Mouse (Mus musculus): Measurements from ENCODE around the gene C1qtnf5. TPM values are rescaled to one million over a fixed set of nuclear protein-coding genes. Genes with fewer than 3 reads are reported as not detected.

The C1qtnf5 gene
- polyA plus RNA-seq, 1 experiment = 29.1 TPM

GRCm38 (mm10) chr9:44095781-44096180 lies 11.3 kb upstream of the C1qtnf5 start:
- H3K4me1 ChIP-seq (ENCODE audit: control insufficient read depth, insufficient read depth, low read length) = peaks cover 22% of the 10 kb centered on the region
- 75% methylated on average over 9 of the region's 9 CpGs for WGBS
- no peak overlapping the region for H3K27ac ChIP-seq (ENCODE audit: insufficient read depth, low read length)
- no peak for DNase-seq
- no peaks in the 10 kb centered on the region for H3K27me3 ChIP-seq (ENCODE audit: control insufficient read depth, insufficient read depth, low read length)
- TF ChIP-seq CTCF (IDR thresholded peaks at IDR 0.05; ENCODE audit: borderline replicate concordance, insufficient read depth, low read depth, low read length) (no peak), POLR2A (IDR thresholded peaks at IDR 0.05; ENCODE audit: borderline replicate concordance, insufficient read depth, low read length) (no peak)
- no peak overlapping the region for H3K4me3 ChIP-seq (replicated peaks; ENCODE audit: insufficient read depth, low read depth, low read length)

- Histone ChIP-seq H3K4me3 (replicated peaks; ENCODE audit: insufficient read depth, low read depth, low read length) (no peak overlapping the region), H3K27ac (ENCODE audit: insufficient read depth, low read length) (no peak overlapping the region; the same call in 1 of the 2 replicates), H3K4me1 (ENCODE audit: control insufficient read depth, insufficient read depth, low read length) (peaks cover 22% of the 10 kb centered on the region), H3K27me3 (ENCODE audit: control insufficient read depth, insufficient read depth, low read length) (no peaks in the 10 kb centered on the region)
- no peak for TF ChIP-seq CTCF (IDR thresholded peaks at IDR 0.05; ENCODE audit: borderline replicate concordance, insufficient read depth, low read depth, low read length)
- no peak for TF ChIP-seq POLR2A (IDR thresholded peaks at IDR 0.05; ENCODE audit: borderline replicate concordance, insufficient read depth, low read length)
- 28% methylated on average over 9 of the region's 9 CpGs for WGBS
- DNase-seq = no peak
Observed at GRCm38 (mm10) chr9:44096536-44096935, 10.5 kb upstream of the C1qtnf5 start.

- DNase-seq = no peak
- TF ChIP-seq POLR2A (IDR thresholded peaks at IDR 0.05; ENCODE audit: borderline replicate concordance, insufficient read depth, low read length) (no peak), CTCF (IDR thresholded peaks at IDR 0.05; ENCODE audit: borderline replicate concordance, insufficient read depth, low read depth, low read length) (no peak)
- 73% methylated on average over 9 of the region's 9 CpGs for WGBS
- Histone ChIP-seq H3K27me3 (ENCODE audit: control insufficient read depth, insufficient read depth, low read length) (no peaks in the 10 kb centered on the region), H3K27ac (ENCODE audit: insufficient read depth, low read length) (no peak within 1 kb of the TSS), H3K4me3 (replicated peaks; ENCODE audit: insufficient read depth, low read depth, low read length) (no peak within 1 kb of the TSS), H3K4me1 (ENCODE audit: control insufficient read depth, insufficient read depth, low read length) (peaks cover 19% of the 10 kb centered on the region)
Observed at GRCm38 (mm10) chr9:44101490-44101889, 5.6 kb upstream of the C1qtnf5 start, which contains the start of gene Mfrp. Mfrp (plus strand) TSS chr9:44101729.

GRCm38 (mm10) chr9:44104881-44105280 lies 2.2 kb upstream of the C1qtnf5 start:
- Histone ChIP-seq H3K27ac (ENCODE audit: insufficient read depth, low read length) (no peak overlapping the region), H3K4me1 (ENCODE audit: control insufficient read depth, insufficient read depth, low read length) (peaks cover 40% of the 10 kb centered on the region), H3K4me3 (replicated peaks; ENCODE audit: insufficient read depth, low read depth, low read length) (no peak overlapping the region), H3K27me3 (ENCODE audit: control insufficient read depth, insufficient read depth, low read length) (no peaks in the 10 kb centered on the region)
- no peak for TF ChIP-seq CTCF (IDR thresholded peaks at IDR 0.05; ENCODE audit: borderline replicate concordance, insufficient read depth, low read depth, low read length)
- no peak for TF ChIP-seq POLR2A (IDR thresholded peaks at IDR 0.05; ENCODE audit: borderline replicate concordance, insufficient read depth, low read length)
- WGBS = 65% methylated on average over 7 of the region's 7 CpGs
- no peak for DNase-seq

- WGBS = 81% methylated on average over 10 of the region's 10 CpGs
- H3K4me1 ChIP-seq (ENCODE audit: control insufficient read depth, insufficient read depth, low read length) = peaks cover 40% of the 10 kb centered on the region
- H3K27me3 ChIP-seq (ENCODE audit: control insufficient read depth, insufficient read depth, low read length) = no peaks in the 10 kb centered on the region
- TF ChIP-seq POLR2A (IDR thresholded peaks at IDR 0.05; ENCODE audit: borderline replicate concordance, insufficient read depth, low read length) (no peak), CTCF (IDR thresholded peaks at IDR 0.05; ENCODE audit: borderline replicate concordance, insufficient read depth, low read depth, low read length) (no peak)
- H3K4me3 ChIP-seq (replicated peaks; ENCODE audit: insufficient read depth, low read depth, low read length) = no peak overlapping the region
- no peak for DNase-seq
- H3K27ac ChIP-seq (ENCODE audit: insufficient read depth, low read length) = no peak overlapping the region
Observed at GRCm38 (mm10) chr9:44105781-44106180, 1.3 kb upstream of the C1qtnf5 start.

- no peak for DNase-seq
- H3K27ac ChIP-seq (ENCODE audit: insufficient read depth, low read length) = no peak overlapping the region
- peaks cover 40% of the 10 kb centered on the region for H3K4me1 ChIP-seq (ENCODE audit: control insufficient read depth, insufficient read depth, low read length)
- no peak overlapping the region for H3K4me3 ChIP-seq (replicated peaks; ENCODE audit: insufficient read depth, low read depth, low read length)
- no peak for TF ChIP-seq CTCF (IDR thresholded peaks at IDR 0.05; ENCODE audit: borderline replicate concordance, insufficient read depth, low read depth, low read length)
- no peak for TF ChIP-seq POLR2A (IDR thresholded peaks at IDR 0.05; ENCODE audit: borderline replicate concordance, insufficient read depth, low read length)
- H3K27me3 ChIP-seq (ENCODE audit: control insufficient read depth, insufficient read depth, low read length) = no peaks in the 10 kb centered on the region
- WGBS = 29% methylated on average over 7 of the region's 7 CpGs
Observed at GRCm38 (mm10) chr9:44106182-44106581, 863 bp upstream of the C1qtnf5 start.

GRCm38 (mm10) chr9:44106596-44106995 lies 449 bp upstream of the C1qtnf5 start:
- no peak overlapping the region for H3K27ac ChIP-seq (ENCODE audit: insufficient read depth, low read length)
- no peaks in the 10 kb centered on the region for H3K27me3 ChIP-seq (ENCODE audit: control insufficient read depth, insufficient read depth, low read length)
- WGBS = 20% methylated on average over 4 of the region's 4 CpGs
- DNase-seq = no peak
- peaks cover 40% of the 10 kb centered on the region for H3K4me1 ChIP-seq (ENCODE audit: control insufficient read depth, insufficient read depth, low read length)
- TF ChIP-seq CTCF (IDR thresholded peaks at IDR 0.05; ENCODE audit: borderline replicate concordance, insufficient read depth, low read depth, low read length) (no peak), POLR2A (IDR thresholded peaks at IDR 0.05; ENCODE audit: borderline replicate concordance, insufficient read depth, low read length) (no peak)
- no peak overlapping the region for H3K4me3 ChIP-seq (replicated peaks; ENCODE audit: insufficient read depth, low read depth, low read length)

- DNase-seq = no peak
- 33% methylated on average over 25 of the region's 25 CpGs for WGBS
Observed at GRCm38 (mm10) chr9:44107557-44108179, 623 bp downstream of the C1qtnf5 start.

More at GRCm38 (mm10) chr9:44107557-44108179, 623 bp downstream of the C1qtnf5 start:
- H3K27ac ChIP-seq (ENCODE audit: insufficient read depth, low read length) = no peak overlapping the region
- H3K4me3 ChIP-seq (replicated peaks; ENCODE audit: insufficient read depth, low read depth, low read length) = no peak overlapping the region
- no peaks in the 10 kb centered on the region for H3K27me3 ChIP-seq (ENCODE audit: control insufficient read depth, insufficient read depth, low read length)
- H3K4me1 ChIP-seq (ENCODE audit: control insufficient read depth, insufficient read depth, low read length) = peaks cover 40% of the 10 kb centered on the region
- peak; percentile 33; the same call in 1 of the 2 replicates for TF ChIP-seq CTCF (IDR thresholded peaks at IDR 0.05; ENCODE audit: borderline replicate concordance, insufficient read depth, low read depth, low read length)
- TF ChIP-seq POLR2A (IDR thresholded peaks at IDR 0.05; ENCODE audit: borderline replicate concordance, insufficient read depth, low read length) = no peak

Measured in cerebellum, adult 2 months (tissue).